Mouse (Mus musculus) T-cell, adult 2 months (primary cell): ENCODE measurements around the gene Pla2g4c.
"Not testable (repeated sequence)": the region's sequence is repeated elsewhere in the genome, so short reads cannot be mapped to it uniquely, and the experiment has no call there.

Experiments used
- DNase-seq: peaks from one replicate; pipeline ENCODE4 v3.0.0; 2022; ENCODE audit warnings: low spot score

The Pla2g4c gene

GRCm38 (mm10) chr7:13324316-13324715 is at the start of gene Pla2g4c:
Gene Pla2g4c (plus strand): TSS chr7:13324655.
- no peak for DNase-seq

GRCm38 (mm10) chr7:13277081-13277480 is 47.4 kb upstream of the Pla2g4c start, which contains the start of gene Lig1:
Gene Lig1 (plus strand): TSS chr7:13277283.
- DNase-seq: no peak

GRCm38 (mm10) chr7:13277833-13278232 is 46.6 kb upstream of the Pla2g4c start:
- no peak for DNase-seq

- DNase-seq: peak; percentile 93
These were observed 46.1 kb upstream of the Pla2g4c start, which contains the start of gene Zswim9 for GRCm38 (mm10) chr7:13278308-13278891. Gene Zswim9 (minus strand): TSS chr7:13278721.

GRCm38 (mm10) chr7:13278957-13279356 is 45.5 kb upstream of the Pla2g4c start:
- DNase-seq: not testable (repeated sequence)

- no peak for DNase-seq
These were observed 35.8 kb upstream of the Pla2g4c start for GRCm38 (mm10) chr7:13288621-13289020.

- DNase-seq: no peak
These were observed 34.3 kb upstream of the Pla2g4c start for GRCm38 (mm10) chr7:13290041-13290675.

- no peak for DNase-seq
These were observed 33.1 kb upstream of the Pla2g4c start for GRCm38 (mm10) chr7:13291370-13291769.

- no peak for DNase-seq
These were observed 30.3 kb upstream of the Pla2g4c start for GRCm38 (mm10) chr7:13293878-13294855.

GRCm38 (mm10) chr7:13295256-13295655 is 29.2 kb upstream of the Pla2g4c start:
- no peak for DNase-seq

GRCm38 (mm10) chr7:13297636-13298035 is 26.8 kb upstream of the Pla2g4c start:
- no peak for DNase-seq

- DNase-seq: no peak
These were observed 25.6 kb upstream of the Pla2g4c start for GRCm38 (mm10) chr7:13298821-13299220.

GRCm38 (mm10) chr7:13301643-13302042 is 22.8 kb upstream of the Pla2g4c start:
- no peak for DNase-seq

- DNase-seq: peak; percentile 66
These were observed 21.7 kb upstream of the Pla2g4c start for GRCm38 (mm10) chr7:13302780-13303179.

GRCm38 (mm10) chr7:13303372-13303771 is 21.1 kb upstream of the Pla2g4c start:
- DNase-seq: no peak

GRCm38 (mm10) chr7:13309407-13309806 is 15.0 kb upstream of the Pla2g4c start:
- no peak for DNase-seq

- DNase-seq: no peak
These were observed 13.8 kb upstream of the Pla2g4c start for GRCm38 (mm10) chr7:13310493-13311199.

GRCm38 (mm10) chr7:13311401-13311800 is 13.1 kb upstream of the Pla2g4c start:
- no peak for DNase-seq

- DNase-seq: no peak
These were observed 10.3 kb upstream of the Pla2g4c start for GRCm38 (mm10) chr7:13314095-13314597.

GRCm38 (mm10) chr7:13321424-13321823 is 3.0 kb upstream of the Pla2g4c start:
- DNase-seq: no peak

- DNase-seq: no peak
These were observed 6.1 kb downstream of the Pla2g4c start for GRCm38 (mm10) chr7:13330575-13330974.

- no peak for DNase-seq
These were observed 31.5 kb downstream of the Pla2g4c start for GRCm38 (mm10) chr7:13355943-13356342.
